ENCODE assay signal across 8 mouse cellular contexts in genomic region chr4:141139116-141139970, GRCm38 (mm10). TPM values are rescaled to one million over a fixed set of nuclear protein-coding genes. Genes with fewer than 3 reads are reported as not detected.
DNase-seq lines count a peak whose midpoint lies in the region; ATAC-seq and TF ChIP-seq lines count a peak whose summit lies in the region.

Gene Szrd1, minus strand, starts transcription at chr4:141139775.

- 0 out of 2 replicates have a peak, but pooled peaks have one; percentile 45 for TF ChIP-seq POLR2A in bone marrow macrophage, adult 2 months (IDR thresholded peaks at IDR 0.05; ENCODE audit: borderline replicate concordance, low read depth, low read length)
- peak; percentile 90 for TF ChIP-seq POLR2A in embryonic fibroblast, embryonic 13.5 days (IDR thresholded peaks at IDR 0.05; ENCODE audit: low read depth, low read length)

- H3K27ac ChIP-seq in bone marrow macrophage, adult 2 months (ENCODE audit: insufficient read depth, low read depth, low read length), result peak within 1 kb of the TSS; percentile 93
- peak within 1 kb of the TSS; percentile 91 for H3K27ac ChIP-seq in embryonic fibroblast, embryonic 13.5 days (ENCODE audit: insufficient read depth, low read length)
- peak within 1 kb of the TSS; percentile 96 for H3K27ac ChIP-seq in heart, embryonic 10.5 days
- peak within 1 kb of the TSS; percentile 98 for H3K27ac ChIP-seq in kidney, embryonic 15.5 days

- H3K4me2 ChIP-seq in kidney, embryonic 15.5 days, result peak within 1 kb of the TSS; percentile 85

- H3K36me3 ChIP-seq in heart, embryonic 10.5 days, result peaks cover 7% of the 10 kb centered on the region; the same call in 1 of the 2 replicates
- H3K36me3 ChIP-seq in kidney, embryonic 15.5 days, result no peaks in the 10 kb centered on the region

- H3K9ac ChIP-seq in kidney, embryonic 15.5 days, result peak within 1 kb of the TSS; percentile 88

- H3K4me1 ChIP-seq in bone marrow macrophage, adult 2 months (ENCODE audit: control insufficient read depth, insufficient read depth, low read length), result peaks cover 39% of the 10 kb centered on the region
- H3K4me1 ChIP-seq in embryonic fibroblast, embryonic 13.5 days (ENCODE audit: control insufficient read depth, insufficient read depth, low read length), result peaks cover 12% of the 10 kb centered on the region
- peaks cover 36% of the 10 kb centered on the region for H3K4me1 ChIP-seq in heart, embryonic 10.5 days
- H3K4me1 ChIP-seq in kidney, embryonic 15.5 days, result peaks cover 48% of the 10 kb centered on the region

- no peaks in the 10 kb centered on the region for H3K27me3 ChIP-seq in heart, embryonic 10.5 days (ENCODE audit: insufficient read depth, poor library complexity, severe bottlenecking)
- no peaks in the 10 kb centered on the region for H3K27me3 ChIP-seq in kidney, embryonic 15.5 days

- under 1% methylated on average over 63 of the region's 63 CpGs for WGBS in heart, embryonic 10.5 days
- WGBS in kidney, embryonic 15.5 days, result under 1% methylated on average over 62 of the region's 63 CpGs

- ATAC-seq in kidney, embryonic 15.5 days (replicated peaks; ENCODE audit: low FRiP score), result peak; percentile 95
- peak; percentile 91 for ATAC-seq in monocyte, adult 5-6 weeks (replicated peaks; ENCODE audit: insufficient number of reproducible peaks, low FRiP score, low TSS enrichment, poor library complexity, severe bottlenecking)

- H3K4me3 ChIP-seq in bone marrow macrophage, adult 2 months (ENCODE audit: insufficient read depth, low read length), result peak within 1 kb of the TSS; percentile 95
- peak within 1 kb of the TSS; percentile 91 for H3K4me3 ChIP-seq in embryonic fibroblast, embryonic 13.5 days (ENCODE audit: insufficient read depth, low read length)
- H3K4me3 ChIP-seq in heart, embryonic 10.5 days, result peak within 1 kb of the TSS; percentile 84
- peak within 1 kb of the TSS; percentile 92 for H3K4me3 ChIP-seq in kidney, embryonic 15.5 days (replicated peaks)

- peak; percentile 100 for DNase-seq in A20 (ENCODE audit: low read depth, low spot score)
- peak; percentile 100 for DNase-seq in heart, embryonic 10.5 days (ENCODE audit: low spot score)
- peak; percentile 99 for DNase-seq in liver
- peak; percentile 98 to 99 for DNase-seq in spleen, postnatal 4 days (ENCODE audit: low spot score in 2 of 2)

- H3K9me3 ChIP-seq in heart, embryonic 10.5 days, result no peaks in the 10 kb centered on the region
- H3K9me3 ChIP-seq in kidney, embryonic 15.5 days (replicated peaks), result no peaks in the 10 kb centered on the region

- no peak for TF ChIP-seq CTCF in bone marrow macrophage, adult 2 months (IDR thresholded peaks at IDR 0.05; ENCODE audit: low read depth, low read length)
- TF ChIP-seq CTCF in embryonic fibroblast, embryonic 13.5 days (IDR thresholded peaks at IDR 0.05; ENCODE audit: borderline replicate concordance, insufficient read depth, low read length), result no peak

RNA-seq across cellular contexts. Expression of gene Szrd1, which starts in this region (rescaled TPM):
- polyA plus RNA-seq in bone marrow macrophage, adult 2 months (2012; ENCODE audit: insufficient read depth, insufficient read length, missing spikeins), result 105 and 129 TPM in 2 replicates
- polyA plus RNA-seq in embryonic fibroblast, embryonic 13.5 days (2011; ENCODE audit: insufficient read length, low read depth, missing spikeins), result 117 and 126 TPM in 2 replicates
- 36.6 and 39.0 TPM in 2 replicates for polyA plus RNA-seq in heart, embryonic 10.5 days (2016; fragmentation: Nextera tagmentation; extraction: Ambion mirVana)
- 49.6 and 50.4 TPM in 2 replicates for polyA plus RNA-seq in kidney, embryonic 15.5 days (2015; fragmentation: Nextera tagmentation; extraction: Ambion mirVana)
- total RNA-seq in monocyte, adult 5-6 weeks (2017), result 35.3 to 47.0 TPM (median 43.5 TPM) in 3 replicates

Comparison
In these comparisons a context has a peak if more than half of its experiments do, and no peak if none do; other contexts are left out.
1. Peak in every context shown above with its lines: DNase-seq, ATAC-seq, H3K4me3 ChIP-seq and H3K27ac ChIP-seq.